Mouse (Mus musculus) kidney, adult 2 months (tissue): ENCODE data around the gene Ptprg.

ENCODE experiments used
- CTCF ChIP-seq: fragments of 200-500 bp; conservative IDR thresholded peaks from 2 replicates; pipeline ENCODE4 v1.5.1; 2011; ENCODE audit warnings: low read depth, mild to moderate bottlenecking, control low read depth, low read length, moderate library complexity, mixed read lengths; ENCODE audit not compliant: insufficient read depth, insufficient read length
- POLR2A ChIP-seq: fragments of 200-500 bp; IDR thresholded peaks from one replicate; pipeline ENCODE4 v1.6.1; 2011; ENCODE audit warnings: low read depth, low read length, control low read depth

DNA sequence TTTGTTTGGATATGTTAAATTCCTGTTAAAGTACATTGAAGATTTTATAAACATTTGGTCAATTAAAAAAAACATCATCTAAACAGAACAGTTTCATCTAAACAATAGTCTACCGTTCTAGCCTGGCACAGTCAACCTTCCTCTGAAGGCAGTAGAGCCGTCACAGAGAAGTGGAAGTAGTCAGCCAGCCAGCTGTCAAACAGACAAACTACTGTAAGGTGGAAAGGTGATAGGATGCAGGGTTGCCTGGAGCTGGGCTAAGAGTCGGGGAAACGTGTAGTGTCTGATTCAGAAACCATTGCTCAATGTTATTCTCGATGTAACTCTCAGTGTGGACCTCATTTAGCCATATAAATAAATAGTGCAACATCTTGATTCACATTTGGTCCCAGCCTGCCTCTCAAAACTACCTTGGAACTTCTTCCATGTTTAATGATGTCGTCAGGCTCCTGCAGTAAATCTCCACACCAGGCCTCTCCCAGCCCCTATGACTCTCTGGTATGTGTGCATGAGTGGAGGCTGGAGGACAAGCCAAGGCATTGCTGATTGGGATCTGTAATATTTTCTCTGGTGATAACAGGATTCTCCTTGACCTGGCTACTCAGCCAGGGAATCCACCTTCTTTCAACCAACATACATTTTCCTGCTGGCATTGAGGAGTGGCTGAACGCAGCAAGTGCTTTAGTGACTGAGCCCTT lies 178.0 kb downstream of the Ptprg start:
- TF ChIP-seq CTCF (no peak), POLR2A (no peak)
